Mouse (Mus musculus): ENCODE results near the gene March7. TPM values are rescaled to one million over a fixed set of nuclear protein-coding genes. Genes with fewer than 3 reads are reported as not detected.

March7 gene
- 84.4 TPM in 2 replicates for polyA plus RNA-seq (2015; fragmentation: Nextera tagmentation; extraction: Ambion mirVana)

DNA sequence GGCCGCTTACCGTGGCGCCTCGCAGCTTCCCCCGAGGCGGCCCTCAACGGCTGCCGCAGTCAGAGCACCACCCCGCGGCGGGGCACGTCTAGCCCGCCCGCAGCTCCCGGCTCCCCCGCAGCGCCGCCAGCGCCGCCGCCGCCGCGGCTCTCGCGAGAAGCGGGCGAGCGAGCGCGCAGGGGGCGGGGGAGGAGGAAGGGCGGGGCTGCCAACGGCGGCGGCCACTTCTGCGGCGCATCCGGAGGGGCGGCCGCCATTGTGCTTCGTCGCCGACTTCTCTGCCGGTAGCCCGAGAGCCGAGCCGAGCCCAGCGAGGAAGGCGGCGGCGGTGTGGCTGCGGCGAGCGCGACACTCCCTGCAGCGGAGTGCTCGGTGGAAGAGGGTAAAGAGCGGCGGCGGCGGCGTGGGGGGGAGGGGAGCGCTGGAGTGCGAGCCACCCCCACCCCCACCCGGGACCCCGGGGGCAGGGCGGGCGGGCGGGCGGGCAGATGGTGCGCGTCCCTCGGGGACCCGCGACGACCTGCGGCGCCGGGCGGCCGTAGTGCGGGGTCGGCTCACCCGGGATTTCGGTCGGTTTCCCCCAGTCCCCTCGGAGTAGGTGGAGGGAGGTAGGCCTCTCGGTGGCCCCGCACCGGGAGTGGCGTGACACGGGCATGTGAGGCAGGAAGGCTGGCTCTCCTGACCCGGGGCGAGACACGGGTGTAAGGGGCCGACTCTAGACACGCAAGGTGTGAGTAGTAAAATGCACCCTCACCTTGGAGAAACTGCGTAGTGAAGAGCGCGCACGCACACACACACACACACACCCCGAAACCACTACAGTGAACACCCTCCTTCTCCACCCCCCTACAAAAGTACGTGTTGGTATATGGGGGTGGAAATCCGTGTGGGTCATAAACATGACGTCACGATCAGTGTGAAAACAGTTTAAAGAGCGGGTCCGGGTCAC, at the start of gene March7, which contains the start of gene Baz2b:
March7 (plus strand) TSS at position 185 of the 949 bp plus-strand sequence.
Baz2b (minus strand) TSS at position 137 of the 949 bp plus-strand sequence.
- Histone ChIP-seq H3K27me3 (replicated peaks; ENCODE audit: control insufficient read depth, insufficient read depth, low read length) (no peaks in the 10 kb centered on the region), H3K9ac (ENCODE audit: low read depth, low read length) (peak within 1 kb of the TSS; percentile 96), H3K4me2 (ENCODE audit: low read length) (peak within 1 kb of the TSS; percentile 74), H3K36me3 (ENCODE audit: control insufficient read depth, insufficient read depth, low read length) (peaks cover 4% of the 10 kb centered on the region), H3K27ac (ENCODE audit: low read depth, low read length) (peak within 1 kb of the TSS; percentile 94), H3K4me1 (ENCODE audit: control insufficient read depth, insufficient read depth, low read depth, low read length) (peaks cover 26% of the 10 kb centered on the region), H3K4me3 (ENCODE audit: low read length) (peak within 1 kb of the TSS; percentile 77), H3K9me3 (ENCODE audit: control insufficient read depth, low read length) (no peaks in the 10 kb centered on the region)
- peak; percentile 87 for ATAC-seq
- WGBS, result under 1% methylated on average over 61 of the region's 109 CpGs

- Histone ChIP-seq H3K27me3 (replicated peaks; ENCODE audit: control insufficient read depth, insufficient read depth, low read length) (no peaks in the 10 kb centered on the region), H3K36me3 (ENCODE audit: control insufficient read depth, insufficient read depth, low read length) (no peaks in the 10 kb centered on the region; the same call in 1 of the 2 replicates), H3K9ac (ENCODE audit: low read depth, low read length) (no peak overlapping the region), H3K27ac (ENCODE audit: low read depth, low read length) (no peak overlapping the region), H3K4me2 (ENCODE audit: low read length) (no peak overlapping the region), H3K4me3 (ENCODE audit: low read length) (no peak overlapping the region), H3K4me1 (ENCODE audit: control insufficient read depth, insufficient read depth, low read depth, low read length) (no peaks in the 10 kb centered on the region), H3K9me3 (ENCODE audit: control insufficient read depth, low read length) (no peaks in the 10 kb centered on the region)
- 91% methylated on average over 2 of the region's 2 CpGs for WGBS
- ATAC-seq, result no peak
Measured at GRCm38 (mm10) chr2:60163744-60164143, 45.9 kb upstream of the March7 start.

DNA sequence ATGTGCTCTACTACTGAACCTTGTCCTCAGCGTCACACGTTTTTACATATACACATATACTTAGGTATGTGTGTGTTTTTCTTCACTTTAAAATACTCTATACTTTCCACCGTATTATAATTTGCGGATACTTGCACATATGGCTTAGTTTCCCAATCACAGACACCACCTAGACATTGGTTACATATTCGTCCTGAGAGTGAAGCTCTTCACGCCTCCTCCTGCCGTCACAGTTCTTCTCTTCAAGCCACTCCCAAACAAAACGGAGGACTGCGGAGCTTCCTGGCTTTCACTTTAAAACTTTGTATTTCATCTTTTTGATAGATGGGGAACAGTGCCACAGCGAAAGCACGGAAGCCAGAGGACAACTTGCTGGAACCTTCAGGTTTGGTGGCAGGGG, 44.0 kb upstream of the March7 start:
- no peak overlapping the region for H3K4me2 ChIP-seq (ENCODE audit: low read length)
- no peak overlapping the region for H3K9ac ChIP-seq (ENCODE audit: low read depth, low read length)
- H3K4me1 ChIP-seq (ENCODE audit: control insufficient read depth, insufficient read depth, low read depth, low read length), result no peaks in the 10 kb centered on the region
- no peak overlapping the region for H3K27ac ChIP-seq (ENCODE audit: low read depth, low read length)
- no peaks in the 10 kb centered on the region for H3K9me3 ChIP-seq (ENCODE audit: control insufficient read depth, low read length)
- no peaks in the 10 kb centered on the region; the same call in 1 of the 2 replicates for H3K36me3 ChIP-seq (ENCODE audit: control insufficient read depth, insufficient read depth, low read length)
- 94% methylated on average over 11 of the region's 11 CpGs for WGBS
- no peak for ATAC-seq
- H3K4me3 ChIP-seq (ENCODE audit: low read length), result no peak overlapping the region
- H3K27me3 ChIP-seq (replicated peaks; ENCODE audit: control insufficient read depth, insufficient read depth, low read length), result no peaks in the 10 kb centered on the region

- Histone ChIP-seq H3K9ac (ENCODE audit: low read depth, low read length) (no peak overlapping the region), H3K9me3 (ENCODE audit: control insufficient read depth, low read length) (no peaks in the 10 kb centered on the region), H3K36me3 (ENCODE audit: control insufficient read depth, insufficient read depth, low read length) (no peaks in the 10 kb centered on the region), H3K4me3 (ENCODE audit: low read length) (no peak overlapping the region), H3K27me3 (replicated peaks; ENCODE audit: control insufficient read depth, insufficient read depth, low read length) (no peaks in the 10 kb centered on the region), H3K27ac (ENCODE audit: low read depth, low read length) (no peak overlapping the region), H3K4me1 (ENCODE audit: control insufficient read depth, insufficient read depth, low read depth, low read length) (no peaks in the 10 kb centered on the region), H3K4me2 (ENCODE audit: low read length) (no peak overlapping the region)
- 88% methylated on average over 4 of the region's 4 CpGs for WGBS
- ATAC-seq, result no peak
Measured at GRCm38 (mm10) chr2:60166878-60167277, 42.8 kb upstream of the March7 start.

DNA sequence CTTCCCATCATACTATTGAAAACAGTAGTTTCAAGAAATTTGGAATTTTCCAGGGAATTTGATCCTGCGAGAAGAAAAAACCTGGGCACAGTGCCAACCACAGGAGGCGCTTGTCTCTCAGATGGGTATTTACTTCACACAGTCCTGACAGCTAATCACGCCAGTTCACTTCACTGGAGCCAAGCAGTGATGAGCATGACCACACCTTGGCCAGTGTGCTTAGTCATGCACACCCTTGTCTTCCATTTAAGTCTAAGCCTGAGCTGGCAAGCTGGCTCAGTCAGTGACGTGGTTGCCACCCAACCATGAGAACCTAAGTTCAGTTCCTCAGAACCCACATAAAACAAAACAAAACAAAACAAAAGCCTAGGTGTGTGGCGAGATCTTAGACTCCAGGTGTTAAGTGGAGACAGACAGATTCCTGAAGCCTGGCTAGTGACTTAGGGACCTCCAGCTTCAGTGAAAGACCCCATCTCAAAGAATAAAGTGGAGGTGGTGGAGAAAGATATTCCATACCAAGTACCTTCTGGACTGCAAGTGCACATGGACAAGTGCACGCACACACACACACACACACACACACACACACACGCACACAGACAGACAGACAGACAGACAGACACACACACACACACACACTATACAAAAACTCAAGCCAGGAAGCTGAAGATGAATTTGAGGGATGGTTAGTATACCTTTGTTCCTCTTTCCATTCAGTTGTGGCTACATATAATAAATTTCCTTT, 37.7 kb upstream of the March7 start:
- H3K9ac ChIP-seq (ENCODE audit: low read depth, low read length), result no peak overlapping the region
- 62% methylated on average over 7 of the region's 7 CpGs for WGBS
- no peak overlapping the region for H3K4me3 ChIP-seq (ENCODE audit: low read length)
- no peaks in the 10 kb centered on the region for H3K4me1 ChIP-seq (ENCODE audit: control insufficient read depth, insufficient read depth, low read depth, low read length)
- no peaks in the 10 kb centered on the region for H3K36me3 ChIP-seq (ENCODE audit: control insufficient read depth, insufficient read depth, low read length)
- peak; percentile 61; the same call in 1 of the 2 replicates for ATAC-seq
- H3K9me3 ChIP-seq (ENCODE audit: control insufficient read depth, low read length), result no peaks in the 10 kb centered on the region
- no peak overlapping the region for H3K27ac ChIP-seq (ENCODE audit: low read depth, low read length)
- H3K27me3 ChIP-seq (replicated peaks; ENCODE audit: control insufficient read depth, insufficient read depth, low read length), result no peaks in the 10 kb centered on the region
- H3K4me2 ChIP-seq (ENCODE audit: low read length), result no peak overlapping the region

DNA sequence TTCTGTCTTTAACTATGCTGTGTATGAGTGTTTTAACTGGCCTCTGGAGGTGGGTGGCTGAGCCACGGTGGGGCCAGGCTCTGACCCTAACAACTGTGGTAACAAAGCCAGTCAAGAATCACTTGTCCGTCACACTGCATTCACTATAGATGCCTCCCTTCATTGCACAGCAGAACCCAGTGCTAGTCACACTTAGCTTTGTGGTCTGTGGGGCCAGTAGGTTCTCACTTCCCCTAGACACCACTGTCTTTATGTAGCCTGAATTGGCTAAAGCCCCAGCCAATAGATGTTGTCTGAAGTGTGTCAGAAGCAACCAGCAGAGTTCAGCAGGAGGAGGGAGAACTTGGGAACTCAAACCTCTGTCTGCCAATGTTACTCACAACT, 37.2 kb upstream of the March7 start:
- no peak for ATAC-seq
- Histone ChIP-seq H3K36me3 (ENCODE audit: control insufficient read depth, insufficient read depth, low read length) (no peaks in the 10 kb centered on the region), H3K27me3 (replicated peaks; ENCODE audit: control insufficient read depth, insufficient read depth, low read length) (no peaks in the 10 kb centered on the region)

GRCm38 (mm10) chr2:60173190-60173589, 36.5 kb upstream of the March7 start:
- H3K36me3 ChIP-seq (ENCODE audit: control insufficient read depth, insufficient read depth, low read length), result no peaks in the 10 kb centered on the region
- WGBS, result 67% methylated on average over 3 of the region's 3 CpGs
- no peak overlapping the region for H3K4me3 ChIP-seq (ENCODE audit: low read length)
- H3K4me1 ChIP-seq (ENCODE audit: control insufficient read depth, insufficient read depth, low read depth, low read length), result no peaks in the 10 kb centered on the region
- no peaks in the 10 kb centered on the region for H3K9me3 ChIP-seq (ENCODE audit: control insufficient read depth, low read length)
- no peak overlapping the region for H3K9ac ChIP-seq (ENCODE audit: low read depth, low read length)
- no peak for ATAC-seq
- H3K4me2 ChIP-seq (ENCODE audit: low read length), result no peak overlapping the region
- no peaks in the 10 kb centered on the region for H3K27me3 ChIP-seq (replicated peaks; ENCODE audit: control insufficient read depth, insufficient read depth, low read length)
- no peak overlapping the region for H3K27ac ChIP-seq (ENCODE audit: low read depth, low read length)

More for the DNA sequence above, 37.2 kb upstream of the March7 start:
- no peaks in the 10 kb centered on the region for H3K9me3 ChIP-seq (ENCODE audit: control insufficient read depth, low read length)
- H3K4me1 ChIP-seq (ENCODE audit: control insufficient read depth, insufficient read depth, low read depth, low read length), result no peaks in the 10 kb centered on the region
- no peak overlapping the region for H3K27ac ChIP-seq (ENCODE audit: low read depth, low read length)
- no peak overlapping the region for H3K4me2 ChIP-seq (ENCODE audit: low read length)
- H3K9ac ChIP-seq (ENCODE audit: low read depth, low read length), result no peak overlapping the region
- WGBS, result 40% methylated on average over 2 of the region's 2 CpGs
- no peak overlapping the region for H3K4me3 ChIP-seq (ENCODE audit: low read length)

DNA sequence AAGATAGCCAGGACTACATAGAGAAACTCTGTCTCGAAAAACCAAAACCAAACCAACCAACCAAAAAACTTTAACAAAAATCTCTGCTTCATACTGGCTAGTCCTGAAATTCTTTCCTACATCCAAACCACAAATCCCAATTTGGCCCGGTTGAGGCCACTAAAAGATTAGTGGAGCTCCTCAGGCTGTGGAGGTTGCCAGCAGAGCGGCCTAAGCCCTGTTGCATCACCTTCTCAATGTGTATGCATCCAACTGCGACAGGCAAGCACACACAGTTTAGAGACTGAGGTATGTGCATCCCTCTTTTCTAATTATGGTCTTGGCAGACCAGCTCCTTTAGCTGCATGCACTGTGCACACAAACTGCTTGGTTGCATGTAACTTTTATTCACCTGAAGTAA, 36.1 kb upstream of the March7 start:
- H3K4me1 ChIP-seq (ENCODE audit: control insufficient read depth, insufficient read depth, low read depth, low read length), result no peaks in the 10 kb centered on the region
- H3K4me2 ChIP-seq (ENCODE audit: low read length), result no peak overlapping the region
- ATAC-seq, result no peak
- H3K4me3 ChIP-seq (ENCODE audit: low read length), result no peak overlapping the region
- no peak overlapping the region for H3K27ac ChIP-seq (ENCODE audit: low read depth, low read length)
- H3K27me3 ChIP-seq (replicated peaks; ENCODE audit: control insufficient read depth, insufficient read depth, low read length), result no peaks in the 10 kb centered on the region
- 92% methylated on average over 4 of the region's 4 CpGs for WGBS
- H3K9ac ChIP-seq (ENCODE audit: low read depth, low read length), result no peak overlapping the region
- no peaks in the 10 kb centered on the region for H3K36me3 ChIP-seq (ENCODE audit: control insufficient read depth, insufficient read depth, low read length)
- no peaks in the 10 kb centered on the region for H3K9me3 ChIP-seq (ENCODE audit: control insufficient read depth, low read length)

DNA sequence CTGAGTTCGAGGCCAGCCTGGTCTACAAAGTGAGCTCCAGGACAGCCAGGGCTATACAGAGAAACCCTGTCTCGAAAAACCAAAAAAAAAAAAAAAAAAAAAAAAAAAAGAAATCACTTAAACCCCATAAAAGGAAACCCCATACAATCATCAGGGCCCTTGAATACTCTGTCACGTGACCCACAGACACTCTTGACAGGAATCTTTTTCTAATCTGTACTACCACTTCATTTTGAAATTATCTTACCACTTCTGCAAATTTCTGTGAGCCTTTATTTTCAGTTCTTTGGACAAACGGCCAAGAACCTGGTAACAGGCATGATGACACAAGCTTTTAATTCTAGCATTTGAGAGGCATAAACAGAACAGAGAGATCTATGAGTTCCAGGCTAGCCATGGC, 34.6 kb upstream of the March7 start:
- ATAC-seq, result no peak
- no peaks in the 10 kb centered on the region for H3K4me1 ChIP-seq (ENCODE audit: control insufficient read depth, insufficient read depth, low read depth, low read length)
- H3K27me3 ChIP-seq (replicated peaks; ENCODE audit: control insufficient read depth, insufficient read depth, low read length), result no peaks in the 10 kb centered on the region
- no peaks in the 10 kb centered on the region for H3K9me3 ChIP-seq (ENCODE audit: control insufficient read depth, low read length)
- WGBS, result 97% methylated on average over 3 of the region's 4 CpGs
- no peak overlapping the region for H3K9ac ChIP-seq (ENCODE audit: low read depth, low read length)
- H3K4me2 ChIP-seq (ENCODE audit: low read length), result no peak overlapping the region
- H3K36me3 ChIP-seq (ENCODE audit: control insufficient read depth, insufficient read depth, low read length), result no peaks in the 10 kb centered on the region
- H3K4me3 ChIP-seq (ENCODE audit: low read length), result no peak overlapping the region
- H3K27ac ChIP-seq (ENCODE audit: low read depth, low read length), result no peak overlapping the region

Data from hindbrain, embryonic 16.5 days (tissue).